Mouse (Mus musculus): ENCODE results near the gene Pfdn2.

GRCm38 (mm10) chr1:171321415-171321814 is 24.1 kb upstream of the Pfdn2 start:
- no peak for TF ChIP-seq POLR2A (IDR thresholded peaks at IDR 0.05; ENCODE audit: insufficient read depth, low read depth, low read length)
- peak; percentile 82 for TF ChIP-seq CTCF (IDR thresholded peaks at IDR 0.05)
- TF ChIP-seq EP300 (IDR thresholded peaks at IDR 0.05; ENCODE audit: insufficient read depth, low read depth, low read length): no peak

Measured in heart, adult 2 months (tissue).